Mouse (Mus musculus) bone marrow, adult 2 months (tissue): ENCODE data around the gene Clec4e. TPM values are rescaled to one million over a fixed set of nuclear protein-coding genes. Genes with fewer than 3 reads are reported as not detected.
"Not testable (repeated sequence)": the region's sequence is repeated elsewhere in the genome, so short reads cannot be mapped to it uniquely, and the experiment has no call there.

Experiments
- H3K27ac ChIP-seq: fragments of 200-500 bp; 2 replicates; pipeline ENCODE4 v1.5.1; 2012; ENCODE audit warnings: low read depth, mild to moderate bottlenecking, control low read depth, inconsistent platforms, low read length; ENCODE audit not compliant: control insufficient read depth, poor library complexity, insufficient read depth
- H3K4me1 ChIP-seq: fragments of 200-500 bp; 2 replicates; pipeline ENCODE4 v1.6.1; 2011; ENCODE audit warnings: low read length; ENCODE audit not compliant: control insufficient read depth, insufficient read depth
- H3K4me3 ChIP-seq: fragments of 200-500 bp; replicated peaks from 2 replicates; pipeline ENCODE3; 2011; ENCODE audit warnings: mild to moderate bottlenecking, low read depth, low read length, control low read depth; ENCODE audit not compliant: control insufficient read depth
- CTCF ChIP-seq: fragments of 200-500 bp; IDR thresholded peaks from 2 replicates; pipeline ENCODE4 v1.5.1; 2011; ENCODE audit warnings: low read length, control low read depth; ENCODE audit not compliant: control insufficient read depth, insufficient read depth
- POLR2A ChIP-seq: fragments of 200-500 bp; IDR thresholded peaks from 2 replicates; pipeline ENCODE4 v1.6.1; 2011; ENCODE audit warnings: low read depth, mild to moderate bottlenecking, control low read depth, low read length, borderline replicate concordance; ENCODE audit not compliant: control insufficient read depth
- WGBS: fragments of 180-500 bp; shearing (Covaris S2); methylation state at CpG from one replicate; pipeline ENCODE4 v1.1.7; 2018; 5-methylcytosine and 5-hydroxymethylcytosine counted together
- polyA plus RNA-seq: library from polyadenylated mRNA; stranded (reverse); fragments of >200 nt; gene quantifications from 2 replicates; pipeline ENCODE4 v1.2.4, GENCODE M21; 2011; ENCODE audit warnings: low replicate concordance; ENCODE audit not compliant: missing spikeins, insufficient read depth, insufficient read length

Gene Clec4e
- 3.2 and 12.4 TPM in 2 replicates for polyA plus RNA-seq

- Histone ChIP-seq H3K4me3 (peak within 1 kb of the TSS; percentile 57), H3K4me1 (peaks cover 3% of the 10 kb centered on the region; the same call in 1 of the 2 replicates), H3K27ac (peak within 1 kb of the TSS; percentile 81; the same call in 1 of the 2 replicates)
- TF ChIP-seq POLR2A, result no peak
- TF ChIP-seq CTCF, result no peak
- 27% methylated on average over 4 of the region's 4 CpGs for WGBS
Measured at GRCm38 (mm10) chr6:123289753-123290152, at the start of gene Clec4e. Gene Clec4e, minus strand, starts transcription at chr6:123289870.

- H3K27ac ChIP-seq, result no peak overlapping the region
- WGBS, result 74% methylated on average over 2 of the region's 2 CpGs
- no peak overlapping the region for H3K4me3 ChIP-seq
- no peaks in the 10 kb centered on the region for H3K4me1 ChIP-seq
- TF ChIP-seq CTCF, result no peak
- TF ChIP-seq POLR2A, result no peak
Measured at GRCm38 (mm10) chr6:123332503-123332902, 42.8 kb upstream of the Clec4e start.

DNA sequence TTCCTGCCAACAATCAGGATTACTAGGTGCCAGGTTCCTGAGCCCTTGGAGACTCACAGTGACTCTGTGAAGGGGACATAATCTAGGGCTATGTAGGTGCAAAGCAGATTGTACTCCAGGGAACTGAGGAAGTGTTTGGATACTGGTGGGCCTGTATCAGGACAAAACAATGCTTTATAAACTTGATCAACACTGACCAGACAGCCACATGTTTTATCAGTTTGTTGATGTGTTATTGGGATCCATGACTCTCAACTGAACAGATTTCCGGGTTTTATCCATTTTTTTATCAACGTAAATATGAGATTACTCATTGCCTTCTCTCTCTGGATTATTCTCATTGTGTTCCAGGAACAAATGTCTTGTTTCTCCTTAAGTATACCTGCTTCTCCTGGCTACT is 18.4 kb upstream of the Clec4e start, which contains the start of gene Vmn2r19:
Gene Vmn2r19, plus strand, starts transcription at position 301 of the 400 bp plus-strand sequence.
- 81% methylated on average over 2 of the region's 2 CpGs for WGBS
- TF ChIP-seq POLR2A, result no peak
- no peak for TF ChIP-seq CTCF

DNA sequence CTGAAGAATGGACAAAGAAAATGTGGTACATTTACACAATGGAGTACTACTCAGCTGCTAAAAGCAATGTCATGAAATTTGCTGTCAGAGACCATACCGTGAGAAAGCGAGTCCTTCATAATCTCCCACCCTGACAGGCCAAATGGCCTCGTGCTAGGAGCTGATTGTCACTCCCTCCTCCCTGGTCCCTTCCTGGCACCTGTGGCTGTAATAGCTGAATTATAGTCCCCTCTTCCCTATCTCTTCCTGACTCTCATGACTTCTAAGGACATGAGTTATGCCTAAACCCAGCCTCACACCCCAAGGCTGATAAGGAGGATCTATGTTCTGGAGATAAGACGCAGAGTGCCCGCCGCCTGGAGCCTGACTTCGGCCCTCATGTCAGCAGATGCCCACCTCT is 16.6 kb upstream of the Clec4e start:
- H3K4me3 ChIP-seq, H3K27ac ChIP-seq, H3K4me1 ChIP-seq: not testable (repeated sequence)
- 66% methylated on average over 7 of the region's 7 CpGs for WGBS

More for the DNA sequence above, 18.4 kb upstream of the Clec4e start, which contains the start of gene Vmn2r19:
- Histone ChIP-seq H3K4me3 (no peak within 1 kb of the TSS), H3K27ac (no peak within 1 kb of the TSS), H3K4me1 (no peaks in the 10 kb centered on the region)

GRCm38 (mm10) chr6:123296687-123297086 is 7.0 kb upstream of the Clec4e start:
- no peaks in the 10 kb centered on the region; the same call in 1 of the 2 replicates for H3K4me1 ChIP-seq
- TF ChIP-seq CTCF (no peak), POLR2A (no peak)
- H3K4me3 ChIP-seq, result no peak overlapping the region
- WGBS, result 55% methylated on average over 1 of the region's 1 CpGs
- H3K27ac ChIP-seq, result no peak overlapping the region

- not testable (repeated sequence) for H3K4me3 ChIP-seq, H3K4me1 ChIP-seq
- 75% methylated on average over 11 of the region's 11 CpGs for WGBS
- H3K27ac ChIP-seq, result peak overlapping the region; percentile 70
Measured at GRCm38 (mm10) chr6:123293509-123293908, 3.8 kb upstream of the Clec4e start.

GRCm38 (mm10) chr6:123292751-123293400 is 3.2 kb upstream of the Clec4e start:
- Histone ChIP-seq H3K4me3 (no peak overlapping the region), H3K4me1 (no peaks in the 10 kb centered on the region; the same call in 1 of the 2 replicates), H3K27ac (peak overlapping the region; percentile 84)
- WGBS, result 82% methylated on average over 1 of the region's 1 CpGs
- TF ChIP-seq CTCF (no peak), POLR2A (no peak)

GRCm38 (mm10) chr6:123288931-123289330 is 739 bp downstream of the Clec4e start:
- Histone ChIP-seq H3K4me1 (peaks cover 3% of the 10 kb centered on the region; the same call in 1 of the 2 replicates), H3K4me3 (peak overlapping the region; percentile 57), H3K27ac (peak overlapping the region; percentile 81; the same call in 1 of the 2 replicates)
- WGBS, result 13% methylated on average over 10 of the region's 10 CpGs
- TF ChIP-seq POLR2A, result no peak
- TF ChIP-seq CTCF, result no peak

GRCm38 (mm10) chr6:123286311-123286710 is 3.4 kb downstream of the Clec4e start:
- TF ChIP-seq CTCF (no peak), POLR2A (no peak)
- H3K27ac ChIP-seq, result no peak overlapping the region; the same call in 1 of the 2 replicates

DNA sequence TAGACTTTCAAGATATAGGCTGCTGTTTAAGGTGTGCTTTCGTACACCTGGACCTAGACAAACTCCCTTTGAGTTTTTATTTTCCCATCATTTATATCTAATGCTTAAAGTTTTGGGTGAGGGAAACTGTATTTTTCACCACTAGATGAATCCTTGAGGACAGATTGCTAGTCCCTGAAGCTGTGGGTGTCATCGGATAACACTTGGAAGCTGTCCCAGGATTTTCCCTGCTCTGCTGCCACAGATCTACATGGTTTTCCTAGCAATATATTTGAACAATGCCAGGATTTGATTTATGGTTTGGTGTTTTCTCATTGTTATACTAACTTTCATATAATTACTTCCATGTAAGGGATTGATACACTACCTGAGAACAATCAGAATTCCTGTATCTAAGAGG is 10.2 kb downstream of the Clec4e start:
- no peak for TF ChIP-seq POLR2A
- no peak for TF ChIP-seq CTCF
- WGBS, result 90% methylated on average over 2 of the region's 2 CpGs
- Histone ChIP-seq H3K4me3 (no peak overlapping the region), H3K4me1 (no peaks in the 10 kb centered on the region), H3K27ac (no peak overlapping the region)

More at GRCm38 (mm10) chr6:123286311-123286710, 3.4 kb downstream of the Clec4e start:
- peak overlapping the region; percentile 22 for H3K4me3 ChIP-seq
- 0% methylated on average over 2 of the region's 2 CpGs for WGBS
- peaks cover 3% of the 10 kb centered on the region; the same call in 1 of the 2 replicates for H3K4me1 ChIP-seq
